Mouse (Mus musculus) midbrain, embryonic 14.5 days (tissue): ENCODE results near the gene Tbccd1. TPM values are rescaled to one million over a fixed set of nuclear protein-coding genes. Genes with fewer than 3 reads are reported as not detected.

Source experiments
- ATAC-seq: fragments of 200-750 bp; cut with Nextera tagmentation; 2 replicates; pipeline ENCODE4 v1.8.0; 2017; ENCODE audit warnings: moderate number of reproducible peaks, moderate library complexity; ENCODE audit not compliant: low FRiP score, low TSS enrichment
- DNase-seq: peaks from one replicate; pipeline ENCODE4 v3.0.0-alpha.2; 2015
- H3K27ac ChIP-seq: fragments of 300-500 bp; sonication (generic); replicated peaks from 2 replicates; pipeline ENCODE4 v1.5.1; 2014; ENCODE audit warnings: mild to moderate bottlenecking, low read depth, low read length, moderate library complexity
- H3K27me3 ChIP-seq: fragments of 300-500 bp; sonication (generic); 2 replicates; pipeline ENCODE4 v1.6.1; 2014; ENCODE audit warnings: low read length, control low read depth, mixed read lengths; ENCODE audit not compliant: control insufficient read depth, insufficient read depth
- H3K36me3 ChIP-seq: fragments of 300-500 bp; sonication (generic); 2 replicates; pipeline ENCODE4 v1.6.1; 2014; ENCODE audit warnings: low read length, control low read depth; ENCODE audit not compliant: control insufficient read depth, insufficient read depth
- H3K4me1 ChIP-seq: fragments of 300-500 bp; sonication (generic); 2 replicates; pipeline ENCODE4 v1.6.1; 2014; ENCODE audit warnings: mild to moderate bottlenecking, antibody characterized with exemption, low read length, control low read depth; ENCODE audit not compliant: control insufficient read depth, insufficient read depth
- H3K4me2 ChIP-seq: fragments of 300-500 bp; sonication (generic); 2 replicates; pipeline ENCODE4 v1.6.1; 2014; ENCODE audit warnings: mild to moderate bottlenecking, low read length, moderate library complexity
- H3K4me3 ChIP-seq: fragments of 300-500 bp; sonication (generic); replicated peaks from 2 replicates; pipeline ENCODE4 v1.5.1; 2014; ENCODE audit warnings: low read depth, low read length
- H3K9ac ChIP-seq: fragments of 300-500 bp; sonication (generic); replicated peaks from 2 replicates; pipeline ENCODE4 v1.6.1; 2014; ENCODE audit warnings: mild to moderate bottlenecking, low read length, moderate library complexity
- H3K9me3 ChIP-seq: fragments of 300-500 bp; sonication (generic); 2 replicates; pipeline ENCODE4 v1.6.1; 2016; ENCODE audit warnings: low read length, control low read depth, mixed read lengths; ENCODE audit not compliant: control insufficient read depth
- WGBS: fragments of 180-500 bp; shearing (Covaris S2); extraction: QIAGEN DNeasy Blood & Tissue Kit; methylation state at CpG from one replicate; pipeline ENCODE4 v1.1.7; 2014; 5-methylcytosine and 5-hydroxymethylcytosine counted together
- polyA plus RNA-seq: library from polyadenylated mRNA; unstranded; fragments of >200 nt; fragmentation: Nextera tagmentation; extraction: Ambion mirVana; gene quantifications from 2 replicates; pipeline ENCODE4 v1.2.1, GENCODE M21; 2014

Gene Tbccd1
- polyA plus RNA-seq, 1 experiment from 2014 or later = 25.5 TPM

DNA sequence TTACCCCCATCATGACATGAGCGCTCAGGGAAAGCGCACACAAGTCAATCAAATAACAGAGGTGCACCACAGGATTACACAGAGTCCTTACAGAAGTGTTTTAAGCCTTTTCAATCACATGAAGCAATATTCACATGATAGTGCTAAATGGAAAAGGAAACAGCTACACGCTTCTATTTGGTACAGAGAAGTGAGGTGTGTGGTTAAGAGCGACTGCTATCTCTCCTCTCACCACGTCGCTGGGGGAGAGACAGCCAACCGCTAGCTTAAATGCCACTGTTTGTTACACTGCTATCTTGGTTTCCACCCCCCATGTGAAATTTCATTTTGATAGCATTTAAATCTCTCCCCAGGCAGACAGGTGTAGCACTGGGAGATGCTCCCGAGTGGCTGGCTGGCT is 32.2 kb upstream of the Tbccd1 start:
- Histone ChIP-seq H3K27me3 (no peaks in the 10 kb centered on the region), H3K4me2 (no peak overlapping the region), H3K9ac (no peak overlapping the region), H3K36me3 (no peaks in the 10 kb centered on the region), H3K9me3 (no peaks in the 10 kb centered on the region), H3K27ac (no peak overlapping the region), H3K4me3 (no peak overlapping the region), H3K4me1 (no peaks in the 10 kb centered on the region)
- ATAC-seq (no peak), DNase-seq (no peak)
- WGBS = 88% methylated on average over 8 of the region's 8 CpGs

DNA sequence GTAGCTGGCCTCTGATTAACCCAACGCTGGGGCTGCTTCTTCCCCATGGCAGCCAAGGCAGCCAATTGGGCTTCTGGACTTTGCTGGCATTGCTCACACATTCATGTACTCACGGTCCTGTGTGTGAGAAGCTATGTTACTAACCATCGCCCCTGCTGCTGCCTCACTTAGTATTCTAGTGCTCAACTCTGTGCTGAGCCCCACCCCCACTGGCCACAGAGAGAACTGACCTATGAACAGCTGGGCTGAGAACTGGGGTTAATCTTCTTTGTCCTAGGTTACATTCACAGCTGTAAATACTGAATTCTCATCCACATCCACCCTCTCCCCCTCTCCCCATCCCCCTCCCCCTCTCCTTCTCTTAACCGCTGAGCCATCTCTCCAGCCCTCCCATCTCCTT is 31.4 kb upstream of the Tbccd1 start:
- ATAC-seq = no peak

DNA sequence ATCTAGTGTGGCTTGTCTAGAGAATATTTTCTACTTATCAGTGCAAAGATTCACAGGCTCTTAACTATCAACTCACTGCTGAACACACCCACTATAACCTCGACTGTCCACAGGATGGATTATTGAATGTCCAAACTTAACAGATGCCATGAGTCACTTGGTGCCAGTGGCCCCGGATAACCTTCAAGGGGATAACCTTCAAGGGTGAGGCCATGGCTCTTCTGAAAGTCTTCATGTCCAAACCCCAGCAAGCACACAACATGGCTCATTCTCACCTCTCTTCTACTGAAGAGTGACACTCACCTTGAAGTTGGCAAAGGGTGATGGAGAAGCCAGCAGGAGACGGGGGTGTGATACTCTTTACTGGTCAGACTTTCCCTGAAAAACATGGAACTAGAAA is 29.3 kb upstream of the Tbccd1 start:
- no peaks in the 10 kb centered on the region for H3K36me3 ChIP-seq
- H3K9me3 ChIP-seq = no peaks in the 10 kb centered on the region
- no peak for ATAC-seq
- H3K4me3 ChIP-seq = no peak overlapping the region
- WGBS = 89% methylated on average over 3 of the region's 3 CpGs
- DNase-seq = no peak
- no peaks in the 10 kb centered on the region for H3K27me3 ChIP-seq
- no peak overlapping the region for H3K9ac ChIP-seq
- no peaks in the 10 kb centered on the region for H3K4me1 ChIP-seq
- no peak overlapping the region for H3K4me2 ChIP-seq
- H3K27ac ChIP-seq = no peak overlapping the region

More for the DNA sequence above, 31.4 kb upstream of the Tbccd1 start:
- H3K4me3 ChIP-seq = no peak overlapping the region
- 41% methylated on average over 4 of the region's 4 CpGs for WGBS
- H3K9ac ChIP-seq = no peak overlapping the region
- no peaks in the 10 kb centered on the region for H3K9me3 ChIP-seq
- no peaks in the 10 kb centered on the region for H3K36me3 ChIP-seq
- H3K4me2 ChIP-seq = no peak overlapping the region
- H3K27me3 ChIP-seq = no peaks in the 10 kb centered on the region
- no peak for DNase-seq
- no peak overlapping the region for H3K27ac ChIP-seq
- no peaks in the 10 kb centered on the region for H3K4me1 ChIP-seq

DNA sequence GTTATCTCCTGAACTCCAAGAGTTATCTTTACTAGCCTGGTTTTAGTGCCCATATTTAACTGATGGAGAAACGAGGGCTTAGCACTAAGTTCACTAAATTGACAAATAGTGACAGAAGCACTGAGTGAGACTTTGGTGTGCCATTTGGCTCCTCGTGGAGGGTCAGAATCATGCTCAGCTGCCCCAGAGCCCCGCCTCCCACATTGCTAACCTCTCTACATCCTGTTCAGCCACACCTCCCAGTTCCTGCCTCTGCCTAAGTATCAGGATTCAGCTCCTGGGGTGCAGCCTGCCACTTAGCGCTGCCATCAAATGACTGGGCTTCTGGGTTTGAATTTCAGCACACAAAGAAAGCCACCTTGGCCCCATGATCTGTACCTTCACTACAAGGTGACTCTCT is 27.9 kb upstream of the Tbccd1 start:
- Histone ChIP-seq H3K4me1 (no peaks in the 10 kb centered on the region), H3K4me2 (no peak overlapping the region), H3K27me3 (no peaks in the 10 kb centered on the region), H3K4me3 (no peak overlapping the region), H3K36me3 (no peaks in the 10 kb centered on the region), H3K27ac (no peak overlapping the region), H3K9ac (no peak overlapping the region), H3K9me3 (no peaks in the 10 kb centered on the region)
- 60% methylated on average over 4 of the region's 4 CpGs for WGBS
- DNase-seq = no peak
- ATAC-seq = no peak

DNA sequence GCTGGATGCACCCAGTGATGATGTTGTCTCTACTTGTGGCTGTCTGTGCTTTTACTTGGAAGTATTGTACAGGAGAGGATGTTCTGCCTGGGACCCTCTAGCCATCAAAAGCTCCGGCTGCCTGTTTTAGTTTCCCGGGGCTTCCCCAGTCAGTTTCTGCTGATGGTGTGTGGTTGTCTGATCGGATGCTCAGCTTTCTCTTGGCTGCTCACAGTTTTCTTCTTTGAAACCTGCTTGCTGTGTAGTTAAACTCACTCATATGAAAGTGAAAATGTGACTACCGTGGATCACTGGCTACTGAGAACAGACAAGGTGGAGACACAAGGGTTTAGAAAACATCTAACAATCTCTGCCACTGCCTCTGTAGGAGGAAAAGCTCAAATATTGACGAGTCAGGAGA is 26.0 kb upstream of the Tbccd1 start:
- Histone ChIP-seq H3K9me3 (no peaks in the 10 kb centered on the region), H3K4me1 (no peaks in the 10 kb centered on the region), H3K27me3 (no peaks in the 10 kb centered on the region), H3K4me2 (no peak overlapping the region), H3K9ac (no peak overlapping the region), H3K36me3 (no peaks in the 10 kb centered on the region), H3K27ac (no peak overlapping the region), H3K4me3 (no peak overlapping the region)
- WGBS = 83% methylated on average over 5 of the region's 5 CpGs
- ATAC-seq (no peak), DNase-seq (no peak)

DNA sequence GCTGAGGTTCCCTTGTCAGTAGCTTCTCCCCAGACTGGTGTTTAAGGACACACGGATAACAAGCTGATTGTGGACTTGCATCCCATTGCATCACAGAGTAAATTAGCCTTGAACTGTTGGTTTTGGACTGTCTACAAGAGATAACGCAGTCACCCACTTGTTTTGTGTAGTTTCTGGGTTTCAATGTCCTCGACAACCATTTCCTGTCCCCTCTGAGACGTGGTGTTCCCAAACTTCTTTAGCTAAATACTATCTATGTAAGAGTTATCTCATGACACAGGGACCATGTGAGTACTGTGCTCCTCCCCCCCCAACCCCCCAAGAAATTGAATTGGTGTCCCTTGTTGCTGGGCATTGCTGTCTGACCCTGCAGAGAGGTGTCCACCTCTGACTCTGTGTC is 24.0 kb upstream of the Tbccd1 start:
- Histone ChIP-seq H3K4me1 (no peaks in the 10 kb centered on the region), H3K27ac (no peak overlapping the region), H3K9me3 (no peaks in the 10 kb centered on the region), H3K4me2 (no peak overlapping the region), H3K9ac (no peak overlapping the region), H3K36me3 (no peaks in the 10 kb centered on the region), H3K4me3 (no peak overlapping the region), H3K27me3 (no peaks in the 10 kb centered on the region)
- ATAC-seq (no peak), DNase-seq (no peak)
- 85% methylated on average over 4 of the region's 4 CpGs for WGBS

DNA sequence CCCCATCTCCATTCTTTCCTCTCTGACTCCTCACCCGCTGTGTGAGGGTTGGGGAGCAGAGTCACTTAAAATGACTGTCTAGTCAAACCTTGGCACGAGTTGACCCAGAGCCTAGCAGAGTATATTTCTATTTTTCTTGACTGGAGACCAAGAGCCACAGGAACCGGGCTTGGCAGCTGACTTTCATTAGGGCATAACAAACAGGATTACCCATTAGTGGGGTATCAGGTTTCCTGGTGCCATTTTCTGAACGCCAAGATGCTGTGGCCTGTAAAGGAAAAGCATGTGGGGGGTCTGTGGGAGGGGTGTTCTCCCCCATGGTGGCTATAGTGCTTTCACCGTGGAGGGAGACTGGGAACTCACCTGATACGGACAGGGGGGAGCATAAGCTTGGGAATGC is 23.4 kb upstream of the Tbccd1 start:
- ATAC-seq = no peak
- Histone ChIP-seq H3K4me3 (no peak overlapping the region), H3K4me2 (no peak overlapping the region), H3K4me1 (no peaks in the 10 kb centered on the region), H3K9me3 (no peaks in the 10 kb centered on the region), H3K27ac (no peak overlapping the region), H3K27me3 (no peaks in the 10 kb centered on the region), H3K36me3 (no peaks in the 10 kb centered on the region), H3K9ac (no peak overlapping the region)
- 10% methylated on average over 6 of the region's 6 CpGs for WGBS
- no peak for DNase-seq

DNA sequence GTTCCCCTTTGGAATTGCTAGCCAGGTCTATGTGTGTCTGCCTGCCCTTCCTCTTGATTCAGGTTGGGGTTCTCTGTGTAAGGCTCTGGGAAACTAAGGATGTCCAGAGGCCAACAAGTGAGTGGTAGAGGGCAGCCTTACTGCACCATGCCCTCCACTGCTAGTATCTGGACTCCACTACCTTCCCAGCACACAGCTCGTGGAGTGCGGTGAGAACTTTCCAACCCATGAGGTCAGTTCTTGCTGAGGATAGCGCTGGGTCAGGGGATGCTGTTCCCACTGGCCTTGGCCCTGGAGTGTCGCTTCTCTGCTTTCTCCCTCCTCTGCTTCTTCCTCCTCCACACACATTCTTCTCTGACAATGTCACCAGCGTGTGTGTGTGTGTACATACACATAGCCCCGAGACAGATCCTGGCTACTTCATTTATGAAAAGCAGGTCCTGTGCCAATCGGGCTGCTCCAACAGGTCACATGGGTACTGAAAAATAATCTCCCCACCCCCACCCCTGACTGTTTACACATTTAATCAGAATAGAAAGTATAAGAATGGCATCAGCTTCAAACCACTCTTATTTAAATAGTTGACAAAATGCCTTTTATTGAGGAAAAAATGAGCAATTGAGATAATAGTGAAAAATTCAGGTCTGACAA is 22.6 kb upstream of the Tbccd1 start:
- H3K27me3 ChIP-seq = no peaks in the 10 kb centered on the region
- WGBS = 60% methylated on average over 7 of the region's 7 CpGs
- H3K36me3 ChIP-seq = no peaks in the 10 kb centered on the region
- H3K9ac ChIP-seq = no peak overlapping the region
- no peak for DNase-seq
- no peak overlapping the region for H3K27ac ChIP-seq
- H3K4me2 ChIP-seq = no peak overlapping the region
- ATAC-seq = no peak
- no peaks in the 10 kb centered on the region for H3K4me1 ChIP-seq
- H3K4me3 ChIP-seq = no peak overlapping the region
- H3K9me3 ChIP-seq = no peaks in the 10 kb centered on the region

DNA sequence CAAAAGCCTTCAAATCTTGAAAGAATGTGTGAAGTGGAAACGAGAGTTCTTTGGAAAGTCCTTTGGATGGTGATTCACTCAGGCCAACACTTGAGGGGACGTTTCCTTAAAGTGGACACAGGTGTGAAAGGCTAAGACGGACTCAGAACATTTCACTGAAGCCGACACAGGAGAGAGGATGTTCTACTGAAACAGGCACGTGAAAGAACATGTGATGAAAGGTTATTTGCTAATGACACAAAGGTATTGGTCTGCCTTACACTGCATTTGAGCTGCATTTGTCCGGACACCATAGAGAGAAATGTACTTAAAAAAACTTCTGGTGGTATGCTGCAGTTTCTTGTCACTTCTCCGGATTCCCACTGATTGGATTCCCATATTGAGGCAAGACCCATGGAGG is 21.2 kb upstream of the Tbccd1 start:
- Histone ChIP-seq H3K27ac (no peak overlapping the region), H3K9ac (no peak overlapping the region), H3K36me3 (no peaks in the 10 kb centered on the region), H3K4me2 (no peak overlapping the region), H3K27me3 (no peaks in the 10 kb centered on the region), H3K4me1 (no peaks in the 10 kb centered on the region), H3K4me3 (no peak overlapping the region), H3K9me3 (no peaks in the 10 kb centered on the region)
- WGBS = 77% methylated on average over 7 of the region's 7 CpGs
- no peak for ATAC-seq
- DNase-seq = no peak
